Mouse (Mus musculus): Measurements from ENCODE around the gene Cdh4. TPM values are rescaled to one million over a fixed set of nuclear protein-coding genes. Genes with fewer than 3 reads are reported as not detected.

Gene Cdh4
- not detected for polyA plus RNA-seq (2012; fragmentation: generic; extraction: Trizol)

GRCm38 (mm10) chr2:179442191-179442540, at the start of gene Cdh4:
Gene Cdh4 (plus strand): TSS chr2:179442431.

Measured in C3H10T1/2 (cell line).